Mouse (Mus musculus): ENCODE measurements at regions not wholly inside any gene's neighbourhood (a gene's known extent, or its start where the extent isn't known, plus 50 kb on each side); places are given as distances from the start of the nearest gene placed in this dataset.

- 0 out of 2 replicates have a peak, but pooled peaks cover 6% of the 10 kb centered on the region for H3K4me1 ChIP-seq (replicated peaks; ENCODE audit: control insufficient read depth, insufficient read depth, low read length)
- TF ChIP-seq CTCF (IDR thresholded peaks at IDR 0.05; ENCODE audit: low read depth) = no peak
- no peaks in the 10 kb centered on the region for H3K9me3 ChIP-seq (ENCODE audit: control insufficient read depth)
- no peak overlapping the region for H3K27ac ChIP-seq (ENCODE audit: low read depth, low read length)
- no peaks in the 10 kb centered on the region for H3K27me3 ChIP-seq (replicated peaks; ENCODE audit: control insufficient read depth, insufficient read depth, low read length)
- no peak overlapping the region for H3K4me2 ChIP-seq (replicated peaks; ENCODE audit: low read depth)
- no peak overlapping the region for H3K4me3 ChIP-seq (ENCODE audit: low read depth, low read length)
- no peak for ATAC-seq
- H3K9ac ChIP-seq (ENCODE audit: low read depth, low read length) = no peak overlapping the region
- WGBS = 21% methylated on average over 4 of the region's 4 CpGs
- H3K36me3 ChIP-seq (ENCODE audit: control insufficient read depth, insufficient read depth) = no peaks in the 10 kb centered on the region
These were observed 187.9 kb downstream of the Rnd3 start for GRCm38 (mm10) chr2:50961049-50961448.

- no peak for TF ChIP-seq CTCF (IDR thresholded peaks at IDR 0.05; ENCODE audit: low read depth)
- H3K27me3 ChIP-seq (replicated peaks; ENCODE audit: control insufficient read depth, insufficient read depth, low read length) = no peaks in the 10 kb centered on the region
- no peak overlapping the region for H3K9ac ChIP-seq (ENCODE audit: low read depth, low read length)
- ATAC-seq = no peak
- H3K4me3 ChIP-seq (ENCODE audit: low read depth, low read length) = no peak overlapping the region
- WGBS = 71% methylated on average over 9 of the region's 9 CpGs
- no peaks in the 10 kb centered on the region for H3K36me3 ChIP-seq (ENCODE audit: control insufficient read depth, insufficient read depth)
- H3K9me3 ChIP-seq (ENCODE audit: control insufficient read depth) = no peaks in the 10 kb centered on the region
- no peak overlapping the region for H3K27ac ChIP-seq (ENCODE audit: low read depth, low read length)
- H3K4me2 ChIP-seq (replicated peaks; ENCODE audit: low read depth) = no peak overlapping the region
- 0 out of 2 replicates have a peak, but pooled peaks cover 6% of the 10 kb centered on the region for H3K4me1 ChIP-seq (replicated peaks; ENCODE audit: control insufficient read depth, insufficient read depth, low read length)
These were observed 189.6 kb downstream of the Rnd3 start for GRCm38 (mm10) chr2:50959323-50959722.

GRCm38 (mm10) chr2:50954361-50955066 is 194.4 kb downstream of the Rnd3 start:
- no peak for ATAC-seq
- no peaks in the 10 kb centered on the region for H3K4me1 ChIP-seq (replicated peaks; ENCODE audit: control insufficient read depth, insufficient read depth, low read length)
- 76% methylated on average over 6 of the region's 6 CpGs for WGBS
- no peak overlapping the region for H3K9ac ChIP-seq (ENCODE audit: low read depth, low read length)
- no peak for TF ChIP-seq CTCF (IDR thresholded peaks at IDR 0.05; ENCODE audit: low read depth)
- H3K9me3 ChIP-seq (ENCODE audit: control insufficient read depth) = no peaks in the 10 kb centered on the region
- no peaks in the 10 kb centered on the region for H3K27me3 ChIP-seq (replicated peaks; ENCODE audit: control insufficient read depth, insufficient read depth, low read length)
- H3K4me3 ChIP-seq (ENCODE audit: low read depth, low read length) = no peak overlapping the region
- no peak overlapping the region for H3K4me2 ChIP-seq (replicated peaks; ENCODE audit: low read depth)
- no peak overlapping the region for H3K27ac ChIP-seq (ENCODE audit: low read depth, low read length)
- no peaks in the 10 kb centered on the region for H3K36me3 ChIP-seq (ENCODE audit: control insufficient read depth, insufficient read depth)

GRCm38 (mm10) chr2:50951027-50951426 is 197.9 kb downstream of the Rnd3 start:
- Histone ChIP-seq H3K27ac (ENCODE audit: low read depth, low read length) (no peak overlapping the region), H3K9ac (ENCODE audit: low read depth, low read length) (no peak overlapping the region), H3K4me1 (replicated peaks; ENCODE audit: control insufficient read depth, insufficient read depth, low read length) (no peaks in the 10 kb centered on the region), H3K4me2 (replicated peaks; ENCODE audit: low read depth) (no peak overlapping the region), H3K27me3 (replicated peaks; ENCODE audit: control insufficient read depth, insufficient read depth, low read length) (no peaks in the 10 kb centered on the region), H3K36me3 (ENCODE audit: control insufficient read depth, insufficient read depth) (no peaks in the 10 kb centered on the region), H3K9me3 (ENCODE audit: control insufficient read depth) (no peaks in the 10 kb centered on the region), H3K4me3 (ENCODE audit: low read depth, low read length) (no peak overlapping the region)
- 46% methylated on average over 3 of the region's 3 CpGs for WGBS
- TF ChIP-seq CTCF (IDR thresholded peaks at IDR 0.05; ENCODE audit: low read depth) = no peak
- peak; percentile 67 for ATAC-seq

- Histone ChIP-seq H3K9ac (ENCODE audit: low read depth, low read length) (no peak overlapping the region), H3K4me2 (replicated peaks; ENCODE audit: low read depth) (no peak overlapping the region), H3K4me1 (replicated peaks; ENCODE audit: control insufficient read depth, insufficient read depth, low read length) (no peaks in the 10 kb centered on the region), H3K9me3 (ENCODE audit: control insufficient read depth) (no peaks in the 10 kb centered on the region), H3K27ac (ENCODE audit: low read depth, low read length) (no peak overlapping the region), H3K4me3 (ENCODE audit: low read depth, low read length) (no peak overlapping the region), H3K36me3 (ENCODE audit: control insufficient read depth, insufficient read depth) (no peaks in the 10 kb centered on the region), H3K27me3 (replicated peaks; ENCODE audit: control insufficient read depth, insufficient read depth, low read length) (no peaks in the 10 kb centered on the region)
- no peak for ATAC-seq
- WGBS = 83% methylated on average over 4 of the region's 4 CpGs
- TF ChIP-seq CTCF (IDR thresholded peaks at IDR 0.05; ENCODE audit: low read depth) = no peak
These were observed 199.2 kb downstream of the Rnd3 start for GRCm38 (mm10) chr2:50949717-50950116.

- Histone ChIP-seq H3K4me3 (ENCODE audit: low read depth, low read length) (no peak overlapping the region), H3K27me3 (replicated peaks; ENCODE audit: control insufficient read depth, insufficient read depth, low read length) (no peaks in the 10 kb centered on the region), H3K27ac (ENCODE audit: low read depth, low read length) (no peak overlapping the region), H3K9ac (ENCODE audit: low read depth, low read length) (no peak overlapping the region), H3K4me2 (replicated peaks; ENCODE audit: low read depth) (no peak overlapping the region), H3K9me3 (ENCODE audit: control insufficient read depth) (no peaks in the 10 kb centered on the region), H3K4me1 (replicated peaks; ENCODE audit: control insufficient read depth, insufficient read depth, low read length) (no peaks in the 10 kb centered on the region), H3K36me3 (ENCODE audit: control insufficient read depth, insufficient read depth) (no peaks in the 10 kb centered on the region)
- no peak for TF ChIP-seq CTCF (IDR thresholded peaks at IDR 0.05; ENCODE audit: low read depth)
- ATAC-seq = no peak
- 91% methylated on average over 4 of the region's 4 CpGs for WGBS
These were observed 203.4 kb downstream of the Rnd3 start for GRCm38 (mm10) chr2:50945526-50945925.
